Mouse (Mus musculus): ENCODE measurements around the gene Sh3pxd2a.

- TF ChIP-seq CTCF (conservative IDR thresholded peaks at IDR 0.05; ENCODE audit: low read length) (no peak), NANOG (IDR thresholded peaks at IDR 0.05; ENCODE audit: borderline replicate concordance, low read length) (no peak)
Observed at GRCm38 (mm10) chr19:47279788-47280532, 184.2 kb downstream of the Sh3pxd2a start.
